Mouse (Mus musculus) left cerebral cortex, postnatal 36 days (tissue): ENCODE data around the gene Accsl. TPM values are rescaled to one million over a fixed set of nuclear protein-coding genes. Genes with fewer than 3 reads are reported as not detected.
A peak's percentile ranks its signal among the peaks of the same experiment; 100 is the strongest.

ENCODE experiments used
- DNase-seq, 2 experiments: peaks; one replicate each; pipeline ENCODE4 v3.0.0; 2021 to 2022; ENCODE audit warnings: low spot score in 2 of 2, mixed read lengths in 1 of 2
- intact Hi-C: fragments of 180-260 bp; cut with DNase I; formaldehyde crosslinking; loops from one replicate; pipeline ENCODE4 v1.15.1; 2025
- total RNA-seq, 2 experiments: library from RNA; stranded (reverse); gene quantifications; 2 replicates each; pipeline ENCODE4 v1.2.3; 2021

Gene Accsl
- total RNA-seq, 2 experiments from 2014 or later = 0.79 to 1.7 TPM

DNA sequence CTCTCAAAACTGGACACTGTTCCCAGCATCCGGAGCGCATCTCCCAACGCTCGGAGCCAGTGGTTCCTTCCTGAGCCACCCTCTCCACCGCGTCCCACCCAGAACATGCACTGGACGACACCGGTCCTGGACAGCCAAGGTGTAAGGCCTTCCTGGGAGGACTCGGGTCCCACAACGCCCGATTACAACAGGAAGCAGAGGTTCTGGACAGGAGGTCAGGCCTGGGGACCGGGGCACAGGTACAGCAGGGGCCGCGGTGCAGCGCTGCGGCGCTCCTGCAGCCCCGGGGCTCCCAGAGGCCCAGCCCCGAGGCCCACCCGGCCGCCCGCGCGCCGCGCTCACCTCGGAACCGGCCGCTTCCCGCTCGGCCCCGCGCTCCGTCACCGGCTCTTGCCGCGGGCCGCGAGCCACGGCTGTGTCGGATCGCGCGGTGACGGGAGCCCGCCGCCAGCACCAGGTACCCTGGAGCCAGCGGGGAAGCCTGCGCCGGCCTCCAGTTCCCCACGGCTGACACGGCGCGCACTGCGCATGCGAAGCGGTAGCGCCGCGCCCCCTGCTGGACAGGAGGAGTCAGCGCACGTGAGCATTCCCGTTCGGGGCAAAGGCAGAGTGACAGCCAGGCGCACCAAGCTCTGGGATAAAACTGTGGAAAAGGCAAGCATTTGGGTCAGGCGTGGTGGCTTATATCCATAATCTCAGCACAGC is 46.8 kb downstream of the Accsl start, which contains the start of gene Ext2:
Ext2 (minus strand) TSS at position 524 of the 705 bp plus-strand sequence.
- intact Hi-C loops = no loop called here
- peak; percentile 90 to 92 for DNase-seq

DNA sequence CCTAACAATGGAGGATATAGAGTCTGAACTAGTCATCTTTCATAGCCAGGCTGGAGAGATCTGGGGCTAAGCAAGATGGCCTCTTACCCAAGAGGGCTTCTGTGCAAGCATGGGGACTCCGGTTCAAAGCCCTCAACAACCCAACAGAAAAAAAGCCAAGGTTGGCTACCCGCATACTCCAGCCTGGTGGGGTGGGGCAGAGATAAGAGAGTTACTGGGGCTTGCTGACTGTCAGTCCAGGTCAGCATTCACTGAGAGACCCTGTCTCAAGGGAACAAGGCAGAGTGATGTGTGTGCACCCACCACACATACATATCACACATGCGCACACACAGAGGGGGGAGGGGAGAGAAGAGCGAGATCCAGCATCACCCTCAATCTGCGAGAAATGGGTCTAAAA is 51.2 kb downstream of the Accsl start:
- intact Hi-C loops = loop anchor here (10.0 kb wide), 1 partner anchor 343 kb away; no protein-coding TSS in a partner anchor
- DNase-seq = no peak

DNA sequence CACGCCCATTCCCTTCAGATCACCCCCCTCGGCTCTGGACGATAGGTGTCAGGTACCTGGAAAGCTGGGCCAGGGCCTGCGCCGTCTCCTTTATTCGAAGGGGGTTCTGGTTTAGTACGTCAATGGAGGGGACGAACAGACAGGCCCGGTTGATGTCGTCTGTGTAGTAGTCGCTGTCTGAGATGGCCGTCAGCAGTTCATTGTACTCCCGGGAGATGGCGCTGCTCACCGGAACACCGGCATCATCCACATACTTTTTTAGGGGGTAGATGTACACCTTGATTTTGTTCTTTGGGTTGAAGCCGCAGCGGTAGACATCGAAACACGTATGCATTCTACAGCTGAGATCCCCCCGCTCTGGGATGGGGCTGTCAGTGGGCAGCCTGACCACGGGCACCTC is 55.6 kb downstream of the Accsl start:
- intact Hi-C loops = loop anchor here (10.0 kb wide), 1 partner anchor 339 kb away; no protein-coding TSS in a partner anchor
- no peak for DNase-seq

DNA sequence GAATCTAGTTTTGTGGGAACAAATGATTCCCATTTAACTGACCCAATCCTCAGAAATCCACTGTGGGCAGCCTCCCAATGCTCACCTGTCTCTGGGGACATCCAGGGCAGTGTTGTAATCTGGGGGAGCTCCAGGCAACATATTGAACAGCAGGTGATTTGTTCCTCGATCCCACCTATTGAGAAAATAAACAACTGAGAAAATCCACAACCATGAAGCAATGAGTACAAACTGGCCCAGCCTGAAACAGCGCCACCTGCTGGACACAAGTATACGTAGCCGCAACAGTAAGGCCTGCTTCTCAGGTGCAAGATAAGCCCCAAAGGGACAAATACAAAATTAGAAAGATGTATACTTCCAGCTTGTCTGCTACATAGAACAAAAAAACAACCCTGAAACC is 57.1 kb downstream of the Accsl start:
- peak in 1 of 2 experiments; percentile 46 for DNase-seq
- intact Hi-C loops = loop anchor here (10.0 kb wide), 1 partner anchor 337 kb away; no protein-coding TSS in a partner anchor

DNA sequence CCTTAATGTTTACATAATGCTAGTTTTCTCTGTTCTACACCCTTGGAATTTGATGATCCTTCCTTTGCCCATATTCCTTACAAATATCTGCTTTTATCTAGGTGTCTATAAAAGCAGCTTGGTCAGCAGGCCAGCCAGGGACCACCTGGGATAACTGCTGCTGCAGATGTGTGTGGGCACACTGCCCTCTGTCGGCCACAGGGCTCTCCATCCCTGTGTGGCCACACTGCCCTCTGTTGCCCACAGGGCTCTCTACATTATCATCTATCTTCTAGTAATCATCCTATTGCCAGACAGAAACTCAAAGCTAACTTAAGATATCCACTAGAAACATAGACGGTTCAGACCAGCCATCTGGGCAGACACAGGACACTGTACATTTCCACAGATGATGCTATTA is 59.0 kb downstream of the Accsl start:
- intact Hi-C loops = loop anchor here (10.0 kb wide), 1 partner anchor 335 kb away; no protein-coding TSS in a partner anchor
- no peak for DNase-seq

DNA sequence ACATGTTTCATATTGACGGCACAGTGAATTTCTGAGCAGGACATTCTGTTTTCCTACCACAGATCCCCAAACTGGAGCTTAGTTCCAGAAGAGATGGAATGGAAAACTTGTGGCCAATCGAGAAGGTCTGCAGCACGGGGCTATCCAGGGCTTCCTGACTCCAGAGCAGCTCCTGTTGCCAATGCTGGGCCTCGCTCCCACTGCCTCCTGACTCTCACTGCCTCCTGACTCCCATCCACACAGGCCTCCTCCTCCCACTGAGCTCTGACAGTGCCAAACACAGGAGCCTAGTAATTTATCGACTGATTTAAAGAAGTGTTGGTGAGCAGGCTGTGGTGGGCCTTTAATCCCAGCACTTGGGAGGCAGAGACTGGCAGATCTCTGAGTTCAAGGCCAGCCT is 60.9 kb downstream of the Accsl start:
- intact Hi-C loops = no loop called here
- no peak for DNase-seq

DNA sequence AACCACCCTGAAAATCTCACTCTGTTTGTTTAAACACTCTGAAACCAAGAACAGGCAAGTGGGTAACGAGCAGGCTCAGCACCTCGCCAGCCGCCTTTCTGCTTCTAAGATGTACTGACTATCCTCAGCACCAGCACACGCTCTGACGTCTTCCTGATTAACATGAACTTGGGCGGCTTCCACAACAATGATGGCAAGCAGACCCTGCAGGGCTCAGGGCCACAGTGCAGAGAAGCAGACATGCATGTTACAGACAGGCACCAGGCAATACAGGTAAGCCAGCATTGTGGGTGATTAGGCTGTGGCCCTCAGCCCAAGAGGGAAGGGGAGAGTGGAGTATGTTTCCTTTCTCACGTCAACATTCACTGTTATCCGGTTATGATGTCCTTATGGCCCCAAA is 61.5 kb downstream of the Accsl start:
- intact Hi-C loops = no loop called here
- DNase-seq = no peak

DNA sequence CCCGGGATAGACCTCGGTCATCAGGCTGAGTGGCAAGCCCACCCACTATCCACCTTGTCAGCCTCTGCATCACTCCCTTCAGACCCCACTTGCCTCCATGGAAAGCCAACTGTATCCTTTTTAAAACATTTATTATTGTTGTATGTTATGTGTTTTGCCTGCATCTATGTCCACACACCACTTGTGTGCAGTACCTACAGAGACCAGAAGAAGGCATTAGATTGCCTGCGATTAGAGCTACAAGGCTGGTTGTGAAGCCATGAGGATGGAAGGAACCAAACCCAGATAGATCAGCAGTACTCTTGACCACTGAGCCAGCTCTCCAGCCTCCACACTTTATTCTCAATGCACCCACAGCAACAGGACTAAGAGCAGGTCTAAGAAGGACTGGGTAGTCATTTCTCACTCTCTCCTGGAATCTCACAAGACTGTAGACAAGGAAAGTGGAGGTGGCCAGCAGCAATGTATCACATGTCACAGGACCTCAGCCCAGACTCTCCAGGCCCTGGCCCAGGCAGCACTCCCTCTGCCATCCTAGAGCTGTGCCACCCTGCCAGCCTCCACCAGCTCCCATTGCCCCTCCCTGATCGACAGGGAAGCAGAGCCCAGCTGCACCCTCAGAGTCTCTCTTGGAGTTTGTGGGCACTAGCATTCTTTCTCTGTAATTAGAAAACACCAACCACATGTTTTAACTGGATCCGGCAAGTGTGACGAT is 62.3 kb downstream of the Accsl start:
- intact Hi-C loops = no loop called here
- no peak for DNase-seq

- intact Hi-C loops = no loop called here
- DNase-seq = no peak
These were observed 63.4 kb downstream of the Accsl start for GRCm38 (mm10) chr2:93805523-93805922.

Other genes with a start within 250 kb of the Accsl start
- gene Alx4, start 226.8 kb downstream of the Accsl start, total RNA-seq = 1 to 10 TPM in 1 of 2 experiments, under 1 TPM in 1; 0.69 to 1.5 TPM
- gene Ext2, start 46.6 kb downstream of the Accsl start, total RNA-seq = 10 to 100 TPM; 49.3 to 54.2 TPM
- gene Accs, start 19.2 kb downstream of the Accsl start, total RNA-seq = 1 to 10 TPM; 2.5 to 4.0 TPM
- gene Gm13889, start 88.0 kb upstream of the Accsl start, total RNA-seq = 10 to 100 TPM; 45.1 to 54.3 TPM
- gene Gm27027, start 127.2 kb upstream of the Accsl start, total RNA-seq = 1 to 10 TPM in 1 of 2 experiments, not detected in 1; 1.2 TPM
- gene Alkbh3, start 141.7 kb upstream of the Accsl start, total RNA-seq = 10 to 100 TPM; 22.2 to 25.3 TPM